Mouse (Mus musculus) heart, adult 18-20 months (tissue): ENCODE results near the gene Vps45. TPM values are rescaled to one million over a fixed set of nuclear protein-coding genes. Genes with fewer than 3 reads are reported as not detected.
"Not testable (repeated sequence)": the region's sequence is repeated elsewhere in the genome, so short reads cannot be mapped to it uniquely, and the experiment has no call there.

Source experiments
- DNase-seq, 2 experiments: peaks; one replicate each; pipeline ENCODE4 v3.0.0; 2021 to 2022; ENCODE audit warnings: mixed read lengths in 1 of 2
- total RNA-seq, 2 experiments: library from RNA; stranded (reverse); gene quantifications; 2 replicates each; pipeline ENCODE4 v1.2.3; 2021

Gene Vps45
- total RNA-seq, 2 experiments from 2014 or later: 22.5 to 27.1 TPM

- DNase-seq: no peak
Observed at GRCm38 (mm10) chr3:95996451-95997073, 61.7 kb downstream of the Vps45 start.

- peak; percentile 82 to 86 for DNase-seq
Observed at GRCm38 (mm10) chr3:95995802-95996428, 62.4 kb downstream of the Vps45 start, which contains the start of gene Plekho1. Gene Plekho1 (minus strand): TSS chr3:95996001.

GRCm38 (mm10) chr3:95994975-95995801, 63.1 kb downstream of the Vps45 start:
- peak in 1 of 2 experiments; percentile 77 for DNase-seq

- peak; percentile 62 to 69 for DNase-seq
Observed at GRCm38 (mm10) chr3:95994381-95994846, 63.9 kb downstream of the Vps45 start.

- peak; percentile 72 to 75 for DNase-seq
Observed at GRCm38 (mm10) chr3:95993881-95994280, 64.4 kb downstream of the Vps45 start.

- DNase-seq: peak; percentile 55 to 65
Observed at GRCm38 (mm10) chr3:95992990-95993603, 65.2 kb downstream of the Vps45 start.

GRCm38 (mm10) chr3:95990413-95990941, 67.8 kb downstream of the Vps45 start:
- peak in 1 of 2 experiments; percentile 24 for DNase-seq

GRCm38 (mm10) chr3:95988969-95989368, 69.3 kb downstream of the Vps45 start:
- peak in 1 of 2 experiments; percentile 26 for DNase-seq

GRCm38 (mm10) chr3:95988138-95988537, 70.1 kb downstream of the Vps45 start:
- DNase-seq: no peak

GRCm38 (mm10) chr3:95987386-95988110, 70.7 kb downstream of the Vps45 start:
- peak in 1 of 2 experiments; percentile 26 for DNase-seq

- peak in 1 of 2 experiments; percentile 24 for DNase-seq
Observed at GRCm38 (mm10) chr3:95986984-95987383, 71.3 kb downstream of the Vps45 start.

- DNase-seq: peak in 1 of 2 experiments; percentile 64
Observed at GRCm38 (mm10) chr3:95986001-95986622, 72.2 kb downstream of the Vps45 start.

- peak; percentile 70 to 83 for DNase-seq
Observed at GRCm38 (mm10) chr3:95985209-95986000, 72.9 kb downstream of the Vps45 start.

GRCm38 (mm10) chr3:95982129-95982528, 76.1 kb downstream of the Vps45 start:
- DNase-seq: no peak

GRCm38 (mm10) chr3:95980276-95980970, 77.8 kb downstream of the Vps45 start:
- no peak for DNase-seq

- no peak for DNase-seq
Observed at GRCm38 (mm10) chr3:95978265-95978664, 80.0 kb downstream of the Vps45 start.

- DNase-seq: not testable (repeated sequence)
Observed at GRCm38 (mm10) chr3:95977587-95977986, 80.7 kb downstream of the Vps45 start.

- DNase-seq: no peak
Observed at GRCm38 (mm10) chr3:95977079-95977478, 81.2 kb downstream of the Vps45 start.
